Mouse (Mus musculus) E14TG2a.4 (cell line): ENCODE measurements around the gene Vpreb1.

Experiments used
- CTCF ChIP-seq: conservative IDR thresholded peaks from 2 replicates; pipeline ENCODE4 v1.5.1; 2014; ENCODE audit warnings: low read length
- NANOG ChIP-seq: IDR thresholded peaks from 2 replicates; pipeline ENCODE4 v1.6.1; 2014; ENCODE audit warnings: borderline replicate concordance, low read length, mixed read lengths
- POU5F1 ChIP-seq: IDR thresholded peaks from 2 replicates; pipeline ENCODE4 v1.6.1; 2014; ENCODE audit warnings: low read length, borderline replicate concordance

DNA sequence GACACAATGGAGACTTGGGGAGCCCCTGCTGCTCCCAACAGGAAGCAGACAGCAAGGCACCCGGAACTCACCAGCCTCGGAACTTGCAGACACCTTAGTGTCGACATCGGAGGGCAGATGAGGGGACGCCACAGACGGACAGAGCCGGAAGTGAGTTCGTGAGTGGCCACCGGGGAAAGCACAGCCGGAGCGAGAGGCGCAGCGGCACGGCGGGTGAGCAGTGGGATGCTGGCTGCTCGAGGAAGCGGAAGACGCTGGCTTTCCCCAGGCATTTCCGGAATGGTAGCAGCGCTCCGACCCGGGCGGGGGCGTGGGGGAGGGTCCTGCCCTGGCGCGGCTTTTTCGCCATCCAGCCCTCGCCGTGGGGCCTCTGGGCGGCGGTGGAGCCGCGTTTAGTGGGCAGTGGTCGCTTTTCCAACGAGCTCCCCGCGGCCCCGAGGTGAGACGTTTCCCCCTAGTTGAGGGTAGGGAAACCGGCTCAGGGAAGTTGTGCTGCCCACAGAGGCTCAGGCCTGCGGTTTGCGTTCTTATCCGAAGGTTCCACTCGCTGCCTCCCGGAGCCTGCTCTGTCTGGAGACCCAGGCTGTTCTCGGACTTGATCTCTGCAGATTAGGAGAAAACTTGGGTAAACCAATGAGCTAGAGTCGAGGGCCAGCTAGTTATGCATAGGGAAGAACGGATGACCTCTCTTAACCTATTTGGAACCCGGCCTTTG, at the start of gene Vpreb1, which contains the start of gene Top3b:
- TF ChIP-seq CTCF (no peak), NANOG (no peak), POU5F1 (no peak)
